Mouse (Mus musculus) Patski (cell line): ENCODE measurements around the gene Ccdc149. TPM values are rescaled to one million over a fixed set of nuclear protein-coding genes. Genes with fewer than 3 reads are reported as not detected.
A peak's percentile ranks its signal among the peaks of the same experiment; 100 is the strongest.

Experiments used
- ATAC-seq: fragments of 100-300 bp; one replicate; pipeline ENCODE4 v1.8.0; 2021
- CTCF ChIA-PET: fragments of 350-600 bp; sonication (Branson Sonifier 250); formaldehyde crosslinking; loops from one replicate; lab custom pipeline; 2022; ENCODE audit warnings: inconsistent platforms; lab: Charles Lee
- POLR2A ChIA-PET: fragments of 350-600 bp; sonication (Branson Sonifier 250); formaldehyde crosslinking; loops from one replicate; lab custom pipeline; 2022; ENCODE audit warnings: antibody characterized with exemption, inconsistent platforms; lab: Charles Lee
- DNase-seq: peaks from one replicate; pipeline ENCODE4 v3.0.0-alpha.2; 2011; ENCODE audit warnings: low read depth, low spot score
- H3K27me3 ChIP-seq: fragments of 371-371 bp; one replicate; pipeline ENCODE4 v1.5.1; 2021
- CTCF ChIP-seq: fragments of 100-300 bp; IDR thresholded peaks from one replicate; pipeline ENCODE4 v1.5.1; 2021
- in situ Hi-C: fragments of 300-500 bp; cut with MboI; formaldehyde crosslinking; loops from 3 replicates; pipeline ENCODE4 v1.11.1; 2018; ENCODE audit warnings: low pct_unique_long_range_greater_than_20kb, mixed read lengths
- polyA plus RNA-seq: library from polyadenylated mRNA; unstranded; gene quantifications from one replicate; pipeline ENCODE4 v1.2.3, GENCODE M21; 2021

Ccdc149 gene
- polyA plus RNA-seq, 1 experiment from 2014 or later, result 10.2 TPM

DNA sequence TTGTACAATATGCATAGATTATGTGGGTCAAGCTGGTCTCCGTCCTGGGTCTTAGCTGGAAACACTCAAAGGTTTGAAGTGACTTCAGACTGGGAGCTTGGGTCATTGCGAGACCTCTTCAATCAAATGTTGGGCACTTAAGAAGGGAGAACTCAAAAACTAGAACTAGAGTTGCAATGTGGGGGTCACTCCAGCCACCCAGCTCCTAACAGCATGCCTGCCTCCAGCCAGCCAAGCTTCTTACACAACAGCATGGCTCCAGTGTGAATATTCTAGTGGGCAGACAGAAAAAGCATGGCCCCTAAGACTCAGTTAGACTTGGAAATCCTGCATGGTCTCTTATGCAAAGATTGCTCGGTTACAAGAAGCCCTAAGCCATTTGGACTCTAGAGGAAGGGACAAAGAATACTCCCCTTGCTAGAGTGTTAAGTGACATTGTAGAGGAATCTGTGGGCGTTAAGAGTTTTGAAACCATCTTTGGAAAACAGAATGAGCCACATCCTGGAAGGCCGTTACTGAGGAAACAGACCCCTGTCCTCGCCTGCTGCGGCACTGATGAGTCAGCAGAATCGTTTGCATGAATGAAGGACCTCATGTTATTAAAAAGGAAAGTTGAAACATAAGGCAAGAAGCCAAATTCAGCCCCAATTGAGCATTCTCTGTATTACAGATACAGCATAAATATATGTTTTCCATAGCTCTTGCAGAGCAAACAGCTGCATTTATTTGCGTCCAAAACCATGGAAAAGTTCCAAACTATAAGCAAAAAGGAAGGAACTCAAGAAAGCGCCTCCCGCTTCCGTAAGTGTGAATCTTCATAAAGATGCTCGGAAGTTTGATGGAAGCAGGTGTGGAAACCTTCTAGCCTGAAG is 16.5 kb upstream of the Ccdc149 start:
- no peak for TF ChIP-seq CTCF
- POLR2A ChIA-PET, result no interaction called here
- in situ Hi-C loops, result no loop called here
- ATAC-seq (no peak), DNase-seq (no peak)
- CTCF ChIA-PET, result interaction anchor here (1.2 to 1.3 kb wide), 2 partner anchors 18 to 28 kb away, joined by 3 read pairs; no protein-coding TSS in a partner anchor
- peaks cover 5% of the 10 kb centered on the region for H3K27me3 ChIP-seq

GRCm38 (mm10) chr5:52476826-52477225 is 5.5 kb upstream of the Ccdc149 start:
- ATAC-seq, result no peak
- peaks cover 4% of the 10 kb centered on the region for H3K27me3 ChIP-seq
- TF ChIP-seq CTCF, result no peak
- in situ Hi-C loops, result no loop called here
- POLR2A ChIA-PET, result no interaction called here
- DNase-seq, result no peak
- CTCF ChIA-PET, result interaction anchor here (1.1 to 1.3 kb wide), 2 partner anchors 22 to 51 kb away, joined by 3 to 4 read pairs; no protein-coding TSS in a partner anchor

DNA sequence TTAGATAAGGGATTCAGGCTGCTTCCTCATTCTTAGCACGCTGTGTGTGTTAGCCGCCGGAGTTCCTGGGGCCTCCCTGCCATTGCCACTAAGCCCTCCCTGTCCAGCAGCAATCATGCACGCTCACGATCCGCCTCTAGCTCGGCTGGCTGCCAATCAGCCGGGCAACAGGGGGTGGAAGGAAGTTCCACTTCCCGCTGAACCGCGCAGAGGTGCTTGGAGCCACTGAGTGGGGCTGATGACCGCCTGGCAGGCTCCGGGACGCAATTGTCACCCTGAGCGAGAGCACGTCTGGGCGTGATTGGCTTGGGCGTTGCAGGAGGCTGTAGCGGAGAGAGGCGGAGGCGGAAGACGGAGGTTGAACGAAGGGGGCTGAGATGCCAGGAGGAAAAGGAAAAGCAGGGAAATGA is 5.0 kb upstream of the Ccdc149 start:
- in situ Hi-C loops, result no loop called here
- ChIA-PET CTCF (interaction anchor here (1.1 to 1.4 kb wide), 3 partner anchors 22 to 50 kb away, joined by 3 to 6 read pairs (median 4); no protein-coding TSS in a partner anchor), POLR2A (no interaction called here)
- ATAC-seq (peak; percentile 72), DNase-seq (peak; percentile 44)
- TF ChIP-seq CTCF, result no peak
- H3K27me3 ChIP-seq, result peaks cover 4% of the 10 kb centered on the region

DNA sequence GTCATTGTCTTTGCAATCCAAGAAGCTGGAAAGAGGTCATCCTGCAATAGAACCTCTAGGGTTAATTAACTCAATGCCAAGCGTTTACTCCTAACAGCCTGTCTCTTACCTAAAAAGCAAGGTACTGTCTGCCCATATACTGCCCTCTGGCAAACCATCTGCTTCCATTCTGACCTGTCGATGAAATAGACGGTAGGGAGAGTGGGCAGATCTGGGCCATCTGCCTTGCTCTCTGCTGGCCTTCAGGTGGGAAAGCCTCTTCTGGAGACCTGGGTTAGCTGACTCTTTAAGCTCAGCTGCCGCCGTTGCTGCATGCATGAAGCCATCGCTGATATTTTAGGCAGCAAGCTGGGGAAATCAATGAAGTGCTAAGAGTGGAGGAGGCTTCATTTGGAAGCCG is 2.7 kb upstream of the Ccdc149 start:
- in situ Hi-C loops, result no loop called here
- ChIA-PET POLR2A (no interaction called here), CTCF (interaction anchor here (0.9 to 1.2 kb wide), 2 partner anchors 11 to 12 kb away, joined by 3 to 4 read pairs; no protein-coding TSS in a partner anchor)
- DNase-seq (no peak), ATAC-seq (no peak)
- TF ChIP-seq CTCF, result no peak
- H3K27me3 ChIP-seq, result peaks cover 4% of the 10 kb centered on the region

GRCm38 (mm10) chr5:52470551-52470950 is 770 bp downstream of the Ccdc149 start:
- CTCF ChIA-PET, result interaction anchor here (1.0 to 1.4 kb wide), 3 partner anchors 9 to 62 kb away, joined by 3 read pairs; no protein-coding TSS in a partner anchor
- TF ChIP-seq CTCF, result no peak
- in situ Hi-C loops, result no loop called here

GRCm38 (mm10) chr5:52467841-52468240 is 3.5 kb downstream of the Ccdc149 start:
- no peak for DNase-seq
- no peak for TF ChIP-seq CTCF
- no peak for ATAC-seq
- in situ Hi-C loops, result no loop called here
- ChIA-PET POLR2A (interaction anchor here (1.2 kb wide), 1 partner anchor 164 kb away, joined by 3 read pairs; no protein-coding TSS in a partner anchor), CTCF (no interaction called here)
- peaks cover 4% of the 10 kb centered on the region for H3K27me3 ChIP-seq

More at GRCm38 (mm10) chr5:52470551-52470950, 770 bp downstream of the Ccdc149 start:
- peaks cover 4% of the 10 kb centered on the region for H3K27me3 ChIP-seq
- ATAC-seq (no peak), DNase-seq (no peak)
- POLR2A ChIA-PET, result interaction anchor here (0.5 kb wide), 1 partner anchor 93 kb away, joined by 7 read pairs; no protein-coding TSS in a partner anchor

DNA sequence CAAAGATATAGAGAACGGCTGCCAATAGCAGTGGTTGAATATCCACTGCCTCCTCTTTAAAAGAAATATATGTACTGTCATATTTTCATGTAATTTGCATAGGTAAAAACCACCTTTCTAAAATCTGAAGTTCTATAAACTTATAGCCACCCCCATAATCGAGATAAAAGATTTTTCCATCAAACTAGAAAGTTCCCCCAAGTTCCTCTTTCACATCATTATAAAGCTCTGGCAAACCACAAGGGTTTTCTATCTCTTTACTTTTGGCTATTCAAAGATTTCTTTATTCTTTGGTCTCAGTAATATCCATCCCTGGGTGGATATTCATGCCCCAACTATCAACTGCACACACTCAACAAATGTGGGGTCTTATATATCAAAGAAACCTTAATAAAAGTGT is 8.9 kb downstream of the Ccdc149 start:
- no peak for TF ChIP-seq CTCF
- ChIA-PET CTCF (interaction anchor here (2.6 kb wide), 1 partner anchor 10 kb away, joined by 7 read pairs; the partner anchor contains the start of gene Ccdc149), POLR2A (no interaction called here)
- no peaks in the 10 kb centered on the region for H3K27me3 ChIP-seq
- DNase-seq (no peak), ATAC-seq (no peak)
- in situ Hi-C loops, result no loop called here

DNA sequence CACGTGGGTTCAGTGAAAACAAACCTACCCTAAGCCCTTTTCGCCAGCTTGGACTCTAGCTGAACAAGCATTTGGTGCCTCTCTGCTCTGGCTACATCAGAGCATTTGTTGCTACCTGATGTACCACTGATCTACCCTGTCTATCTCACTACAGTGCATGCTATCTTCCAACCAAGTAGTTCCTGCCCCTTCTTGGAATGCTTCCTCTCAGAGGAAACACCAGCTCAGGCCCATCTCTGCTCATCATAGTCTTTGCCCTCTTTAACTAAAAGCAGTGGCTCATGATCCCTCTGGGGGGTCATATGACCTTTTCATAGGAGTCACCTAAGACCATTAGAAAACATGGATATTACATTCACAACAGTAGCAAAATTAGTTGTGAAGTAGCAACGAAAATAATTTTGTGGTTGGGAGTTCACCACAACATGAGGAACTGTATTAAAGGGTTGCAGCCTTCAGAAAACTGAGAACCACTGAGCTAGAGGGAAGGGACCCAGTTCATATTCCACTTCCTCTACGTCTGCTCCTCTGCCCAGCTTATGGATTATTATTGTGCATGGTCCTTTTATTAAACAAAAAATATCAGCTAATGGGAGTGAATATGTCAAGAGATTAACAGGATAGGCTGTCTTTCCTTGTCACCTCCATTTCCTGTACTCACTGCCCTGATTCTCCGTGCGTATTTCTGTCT is 9.7 kb downstream of the Ccdc149 start:
- CTCF ChIA-PET, result interaction anchor here (0.8 to 2.6 kb wide), 5 partner anchors 9 to 151 kb away, joined by 3 to 7 read pairs (median 3); partner anchors contain the start of gene Ccdc149
- no peak for ATAC-seq
- no peak for DNase-seq
- POLR2A ChIA-PET, result no interaction called here
- in situ Hi-C loops, result no loop called here
- no peaks in the 10 kb centered on the region for H3K27me3 ChIP-seq
- no peak for TF ChIP-seq CTCF

DNA sequence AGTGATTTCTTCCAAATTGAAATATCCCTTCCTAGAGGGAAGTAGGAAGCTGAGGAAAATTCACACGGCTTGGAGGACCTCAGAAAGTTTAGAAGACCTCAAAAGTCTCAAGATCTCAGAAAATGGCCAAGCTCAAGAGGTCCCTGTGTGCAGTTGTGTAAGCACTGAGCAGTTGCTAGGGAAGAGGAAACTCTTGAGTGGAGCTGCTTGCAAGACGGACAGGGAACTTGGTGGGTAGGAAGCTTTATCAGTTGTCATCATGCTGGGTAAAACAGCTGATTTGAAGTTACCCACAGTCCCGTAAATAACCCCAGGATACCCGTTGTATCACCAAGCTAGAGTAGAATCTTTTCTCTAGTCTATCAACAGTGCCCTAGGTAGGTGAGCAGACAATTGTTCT is 12.0 kb downstream of the Ccdc149 start:
- TF ChIP-seq CTCF, result no peak
- in situ Hi-C loops, result no loop called here
- ChIA-PET CTCF (interaction anchor here (1.0 to 1.7 kb wide), 2 partner anchors 12 to 88 kb away, joined by 3 to 5 read pairs; no protein-coding TSS in a partner anchor), POLR2A (no interaction called here)
- no peak for ATAC-seq
- no peaks in the 10 kb centered on the region for H3K27me3 ChIP-seq
- no peak for DNase-seq

DNA sequence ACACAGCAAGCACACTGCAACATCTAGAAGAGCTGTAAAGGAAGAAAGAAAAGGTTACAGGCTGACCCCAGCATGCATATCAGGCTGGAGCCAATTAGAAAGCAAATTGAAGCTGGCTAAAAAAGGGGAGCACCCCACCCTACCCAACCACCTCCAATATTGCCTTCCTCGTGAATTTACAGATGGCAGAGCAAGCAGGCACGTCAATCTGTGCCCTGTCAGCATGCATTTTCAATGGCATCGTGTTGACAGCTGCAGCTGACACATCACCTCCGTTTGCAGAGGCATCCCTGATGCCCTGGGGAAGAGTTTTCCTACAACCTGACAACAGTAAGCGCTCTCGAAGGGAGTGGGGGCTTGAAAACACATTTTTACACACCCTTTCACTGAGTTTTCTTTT is 14.2 kb downstream of the Ccdc149 start:
- no peak for ATAC-seq
- no peak for DNase-seq
- in situ Hi-C loops, result no loop called here
- TF ChIP-seq CTCF, result no peak
- H3K27me3 ChIP-seq, result no peaks in the 10 kb centered on the region
- ChIA-PET CTCF (interaction anchor here (1.7 kb wide), 1 partner anchor 14 kb away, joined by 6 read pairs; no protein-coding TSS in a partner anchor), POLR2A (interaction anchor here (0.9 kb wide), 1 partner anchor 9 kb away, joined by 3 read pairs; no protein-coding TSS in a partner anchor)
